Mouse (Mus musculus): ENCODE data around the gene Slc39a13.
A peak's percentile ranks its signal among the peaks of the same experiment; 100 is the strongest.
"Not testable (repeated sequence)": the region's sequence is repeated elsewhere in the genome, so short reads cannot be mapped to it uniquely, and the experiment has no call there.

Gene Slc39a13

DNA sequence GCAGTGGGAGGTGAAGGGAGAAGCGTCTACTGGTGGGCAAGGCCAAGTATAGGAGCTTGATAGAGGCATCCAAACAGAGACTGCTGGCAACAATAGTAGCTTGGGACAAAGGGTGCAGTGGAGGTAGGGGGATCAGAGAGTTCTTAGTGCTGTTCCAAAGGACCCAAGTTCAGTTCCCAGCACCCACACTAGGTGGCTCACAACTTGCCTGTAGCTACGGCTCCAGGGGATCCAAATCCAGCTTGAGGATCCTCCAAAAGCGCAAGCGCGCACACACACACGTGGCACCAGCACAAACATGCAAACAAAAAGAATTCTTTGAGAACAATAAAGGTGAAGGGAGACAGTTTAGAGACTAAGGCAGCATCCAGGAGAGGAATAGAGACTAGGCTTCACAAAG lies 6.0 kb downstream of the Slc39a13 start:
- DNase-seq (ENCODE audit: low read depth, low spot score), result no peak

GRCm38 (mm10) chr2:91062779-91063606 lies 7.2 kb downstream of the Slc39a13 start:
- no peak for DNase-seq (ENCODE audit: low read depth, low spot score)

DNA sequence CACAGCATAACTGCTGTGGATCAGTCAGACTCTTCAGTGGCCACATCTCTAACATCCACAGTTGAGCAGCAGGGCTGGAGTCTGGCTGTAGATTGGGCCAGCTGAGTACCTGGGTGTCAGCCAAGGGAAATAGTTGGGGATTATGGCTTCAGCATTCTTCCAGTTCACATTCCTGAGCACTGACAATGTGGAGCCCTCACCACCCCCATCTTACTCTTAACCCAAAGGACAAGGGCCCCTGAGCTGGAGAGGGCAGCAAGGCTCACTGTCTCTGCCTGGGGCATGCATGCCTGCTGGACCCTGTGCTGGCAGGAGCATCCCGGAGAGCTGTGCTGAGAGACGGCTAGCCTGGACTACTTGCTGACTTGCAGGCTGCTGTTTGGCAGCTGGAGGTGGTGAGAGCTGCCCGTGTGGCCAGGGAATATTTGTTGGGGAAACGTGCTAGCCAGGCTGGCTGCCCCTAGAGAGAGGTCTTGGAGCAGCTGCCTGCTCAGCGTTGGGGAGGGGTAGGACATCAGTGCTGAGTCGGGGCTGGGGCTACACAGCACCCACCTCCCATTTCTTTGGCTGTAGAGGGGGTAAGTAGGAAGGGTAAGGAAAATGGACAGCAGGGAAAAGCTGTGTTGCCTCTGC lies 8.3 kb downstream of the Slc39a13 start:
- no peak for DNase-seq (ENCODE audit: low read depth, low spot score)

GRCm38 (mm10) chr2:91060544-91061355 lies 9.5 kb downstream of the Slc39a13 start:
- no peak for DNase-seq (ENCODE audit: low read depth, low spot score)

DNA sequence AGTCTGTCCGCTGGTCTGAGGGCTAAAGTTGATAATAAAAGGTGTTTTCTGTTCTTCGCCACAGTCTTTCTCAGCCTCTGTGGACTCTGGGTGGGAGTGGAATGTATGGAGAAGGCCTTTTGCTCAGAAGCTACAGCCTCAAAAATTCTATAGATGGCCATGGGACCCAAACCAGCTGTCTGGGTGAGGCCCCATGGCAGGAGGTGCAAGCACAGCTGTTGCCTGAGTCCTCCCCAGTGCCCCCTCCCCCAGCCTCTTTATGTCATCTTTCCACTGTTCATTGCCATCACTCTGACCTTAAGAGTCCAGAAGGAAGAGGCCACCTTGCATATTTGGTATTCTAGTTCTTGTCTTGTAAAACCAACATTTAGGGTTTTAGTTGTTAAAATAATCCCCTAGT lies 10.8 kb downstream of the Slc39a13 start:
- no peak for DNase-seq (ENCODE audit: low read depth, low spot score)

- no peak for DNase-seq (ENCODE audit: low read depth, low spot score)
These were observed 11.8 kb downstream of the Slc39a13 start for GRCm38 (mm10) chr2:91058435-91058834.

- peak; percentile 84 for DNase-seq (ENCODE audit: low read depth, low spot score)
These were observed 16.3 kb downstream of the Slc39a13 start, which contains the start of gene Psmc3 for GRCm38 (mm10) chr2:91053934-91054382. Gene Psmc3 (plus strand): TSS chr2:91054009.

DNA sequence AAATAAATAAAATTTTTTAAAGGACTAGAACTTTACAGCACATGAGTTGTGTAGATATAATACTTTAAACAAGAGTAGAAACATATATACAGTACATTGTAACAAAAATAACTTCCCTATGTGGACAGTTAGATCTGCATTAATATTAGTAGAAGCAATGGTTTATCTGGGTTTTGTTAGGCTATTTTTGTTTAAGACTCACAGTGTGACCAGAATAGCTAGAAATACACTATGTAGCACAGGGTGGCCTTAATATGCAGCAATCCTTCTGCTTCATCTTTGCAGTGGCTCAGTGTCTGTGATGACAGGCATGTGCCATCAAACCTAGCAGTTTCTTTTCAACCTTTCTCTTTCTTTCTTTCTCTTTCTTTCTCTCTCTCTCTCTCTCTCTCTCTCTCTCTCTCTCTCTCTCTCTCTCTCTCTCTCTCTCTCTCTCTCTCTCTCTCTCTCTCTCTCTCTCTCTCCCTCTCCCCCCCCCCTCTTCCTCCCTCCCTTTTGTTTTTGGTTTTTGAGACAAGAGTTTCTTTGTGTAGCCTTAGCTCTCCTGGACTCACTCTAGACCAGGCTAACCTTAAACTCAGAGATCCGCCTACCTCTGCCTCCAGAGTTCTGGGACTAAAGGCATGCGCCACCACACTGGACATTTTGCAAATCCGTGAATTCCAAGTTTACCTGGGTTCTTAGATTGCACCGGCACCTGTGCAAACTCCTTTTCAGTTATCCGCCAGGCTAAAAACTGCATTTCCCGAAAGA lies 16.9 kb downstream of the Slc39a13 start:
- no peak for DNase-seq (ENCODE audit: low read depth, low spot score)

GRCm38 (mm10) chr2:91052752-91053151 lies 17.5 kb downstream of the Slc39a13 start:
- DNase-seq (ENCODE audit: low read depth, low spot score), result no peak

- DNase-seq (ENCODE audit: low read depth, low spot score), result no peak
These were observed 18.3 kb downstream of the Slc39a13 start for GRCm38 (mm10) chr2:91051917-91052316.

- no peak for DNase-seq (ENCODE audit: low read depth, low spot score)
These were observed 22.9 kb downstream of the Slc39a13 start for GRCm38 (mm10) chr2:91047359-91047758.

DNA sequence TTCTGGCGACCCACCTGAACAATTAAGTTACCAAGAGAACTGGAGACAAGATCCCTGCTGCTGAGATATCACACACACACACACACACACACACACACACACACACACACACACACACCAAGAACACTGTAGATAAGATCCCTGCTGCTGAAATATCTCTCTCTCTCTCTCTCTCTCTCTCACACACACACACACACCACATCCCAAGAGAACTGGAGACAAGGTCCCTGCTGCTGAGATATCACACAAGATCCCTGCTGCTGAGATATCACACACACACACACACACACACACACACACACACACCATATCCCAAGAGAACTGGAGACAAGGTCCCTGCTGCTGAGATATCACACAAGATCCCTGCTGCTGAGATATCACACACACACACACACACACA lies 24.4 kb downstream of the Slc39a13 start:
- not testable (repeated sequence) for DNase-seq (ENCODE audit: low read depth, low spot score)

- no peak for DNase-seq (ENCODE audit: low read depth, low spot score)
These were observed 25.5 kb downstream of the Slc39a13 start for GRCm38 (mm10) chr2:91044727-91045126.

- DNase-seq (ENCODE audit: low read depth, low spot score), result no peak
These were observed 27.4 kb downstream of the Slc39a13 start for GRCm38 (mm10) chr2:91042651-91043398.

- DNase-seq (ENCODE audit: low read depth, low spot score), result no peak
These were observed 28.4 kb downstream of the Slc39a13 start for GRCm38 (mm10) chr2:91041786-91042185.

GRCm38 (mm10) chr2:91035385-91035784 lies 34.8 kb downstream of the Slc39a13 start, which contains the start of gene Rapsn:
Gene Rapsn (plus strand): TSS chr2:91035620.
- DNase-seq (ENCODE audit: low read depth, low spot score), result no peak

GRCm38 (mm10) chr2:91033000-91033399 lies 37.2 kb downstream of the Slc39a13 start:
- DNase-seq (ENCODE audit: low read depth, low spot score), result no peak

DNA sequence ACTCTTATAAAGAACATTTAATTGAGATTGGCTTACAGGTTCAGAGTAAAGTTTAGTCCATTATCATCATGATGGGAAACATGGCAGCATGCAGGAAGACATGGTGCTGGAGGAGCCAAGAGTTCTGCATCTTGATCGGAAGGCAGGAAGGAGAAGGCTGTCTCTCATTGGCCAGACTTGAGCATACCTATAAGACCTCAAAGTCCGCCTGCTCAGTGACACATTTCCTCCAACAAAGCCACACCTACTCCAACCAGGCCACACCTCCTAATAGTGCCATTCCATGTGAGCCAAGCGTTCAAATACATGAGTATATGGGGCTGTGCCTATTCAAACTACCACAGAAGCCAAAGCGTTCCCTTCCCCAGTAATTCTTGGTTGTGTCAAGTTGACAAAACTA lies 39.0 kb downstream of the Slc39a13 start:
- DNase-seq (ENCODE audit: low read depth, low spot score), result no peak

DNA sequence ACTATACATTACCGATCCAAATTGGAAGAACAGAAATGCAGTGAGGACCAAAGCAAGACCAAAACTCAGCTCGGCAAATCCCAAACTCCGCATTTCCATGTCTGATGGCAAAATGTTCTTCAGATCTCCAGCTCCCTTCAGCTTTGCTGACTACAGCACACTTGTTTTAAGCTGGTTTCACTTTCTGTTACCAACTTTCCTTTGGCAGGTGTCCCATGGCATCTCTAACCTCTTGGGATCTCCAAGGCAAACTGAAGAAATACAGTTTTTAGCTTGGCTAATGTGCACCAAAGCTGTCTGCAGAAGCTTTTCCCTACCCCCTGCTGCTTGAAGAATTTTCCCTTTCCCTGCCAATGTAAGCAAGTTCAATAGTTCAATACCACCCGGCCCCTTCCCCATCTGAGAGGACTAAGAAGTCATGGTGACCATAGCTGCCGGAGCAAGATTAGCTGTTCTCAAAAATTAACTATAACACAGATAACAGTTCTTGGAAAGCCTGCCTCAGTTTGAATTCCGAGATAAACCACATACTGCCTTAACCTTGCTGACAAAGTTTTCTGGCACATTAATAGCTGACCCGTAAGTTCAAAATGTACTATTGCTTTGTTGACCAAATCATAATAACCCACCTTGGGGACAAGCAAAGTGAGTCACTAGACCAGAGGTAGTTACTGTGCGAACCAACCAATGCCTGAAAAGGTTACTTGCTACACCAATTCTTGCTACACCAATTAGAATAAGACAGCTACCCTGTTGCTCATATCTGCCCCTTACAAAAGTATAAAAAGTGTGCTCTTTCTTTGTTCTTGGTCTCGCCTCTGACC lies 42.6 kb downstream of the Slc39a13 start:
- no peak for DNase-seq (ENCODE audit: low read depth, low spot score)

- DNase-seq (ENCODE audit: low read depth, low spot score), result no peak
These were observed 43.7 kb downstream of the Slc39a13 start for GRCm38 (mm10) chr2:91026491-91026890.

Data from retina, postnatal 7 days (tissue).